Mouse (Mus musculus) lung, adult 10 weeks (tissue): Measurements from ENCODE around the gene Rab39. TPM values are rescaled to one million over a fixed set of nuclear protein-coding genes. Genes with fewer than 3 reads are reported as not detected.

Experiments
- polyA plus RNA-seq: library from polyadenylated mRNA; stranded (reverse); fragments of 350-450 nt; fragmentation: Illumina TruSeq; extraction: RNeasy Lipid Tissue Mini Kit (QIAGEN cat#74804); gene quantifications from one replicate; pipeline ENCODE4 v1.2.3, GENCODE M21; 2014; ENCODE audit warnings: low read depth, low replicate concordance; ENCODE audit not compliant: insufficient read depth

Rab39 gene
- 0.79 TPM for polyA plus RNA-seq

DNA sequence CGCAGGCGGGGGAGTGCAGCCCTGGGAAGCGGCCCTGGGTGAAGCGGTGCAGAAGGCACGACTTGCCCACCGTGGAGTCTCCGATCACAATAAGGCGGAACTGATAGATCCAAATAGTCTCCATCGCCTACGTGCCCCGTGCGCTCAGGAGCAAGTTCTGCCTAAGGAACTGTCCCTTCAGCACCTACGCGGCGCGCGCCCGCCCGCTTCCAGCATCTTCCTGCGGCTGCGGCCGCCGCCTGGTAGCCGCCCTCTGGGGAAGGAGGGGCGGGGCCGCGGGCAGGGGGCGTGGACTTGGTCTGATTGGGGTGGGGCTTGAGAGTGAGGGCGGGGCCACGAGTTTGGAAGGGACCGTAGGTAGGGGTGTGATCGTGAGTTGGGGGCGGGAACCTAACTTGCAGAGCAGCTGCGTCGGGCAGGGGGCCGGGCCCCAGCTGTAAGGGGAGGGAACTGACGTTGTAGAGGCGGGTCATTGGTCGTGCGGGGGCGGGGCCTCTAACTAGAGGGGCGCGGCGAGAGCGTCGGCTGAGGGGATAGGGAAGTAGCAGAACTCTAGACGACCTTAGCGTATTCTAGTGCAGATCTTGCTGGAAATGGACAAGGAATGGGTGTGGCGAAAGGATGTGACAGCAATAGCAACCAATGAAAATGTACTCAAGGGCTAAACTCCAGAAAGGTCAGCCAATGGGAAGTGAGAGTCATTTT is at the start of gene Rab39:
Gene Rab39 (minus strand): TSS at position 241 of the 705 bp plus-strand sequence.

DNA sequence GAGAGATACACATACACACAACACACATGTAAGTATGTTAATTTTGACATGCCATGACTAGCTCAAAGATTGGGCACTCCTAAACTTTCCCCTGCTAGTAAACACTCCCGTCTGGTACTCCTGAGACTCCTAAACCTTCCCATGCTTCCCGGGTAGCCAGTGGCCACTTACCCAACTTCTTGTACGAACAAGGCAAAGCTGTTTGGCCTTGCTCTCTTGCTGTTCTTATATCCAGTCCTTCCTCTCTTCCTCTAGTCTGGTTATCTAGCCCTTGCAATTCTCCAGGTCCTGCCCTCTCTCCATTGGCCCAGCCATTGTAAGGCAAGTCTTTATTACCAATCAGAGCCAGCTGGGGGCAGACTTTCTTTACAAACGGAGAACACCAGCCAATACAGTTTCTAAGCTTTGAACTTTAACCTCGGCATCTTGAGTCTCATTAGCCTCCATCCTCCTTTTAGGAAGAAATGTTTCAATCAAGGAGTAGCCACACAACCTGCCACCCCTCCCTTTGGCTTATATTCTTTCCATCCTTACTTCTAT is 36.3 kb downstream of the Rab39 start, which contains the start of gene Cul5:
Gene Cul5 (minus strand): TSS at position 335 of the 540 bp plus-strand sequence.

Other genes with a start within 250 kb of the Rab39 start
- 1.4 TPM for gene Atm, start 169.5 kb downstream of the Rab39 start, polyA plus RNA-seq
- 2.8 TPM for gene Npat, start 169.2 kb downstream of the Rab39 start, polyA plus RNA-seq
- 67.8 TPM for gene Acat1, start 95.8 kb downstream of the Rab39 start, polyA plus RNA-seq
- gene Cul5, start 36.2 kb downstream of the Rab39 start, polyA plus RNA-seq, result 7.2 TPM
- gene Slc35f2, start 65.3 kb upstream of the Rab39 start, polyA plus RNA-seq, result 0.09 TPM
- 41.8 TPM for gene Sln, start 143.9 kb upstream of the Rab39 start, polyA plus RNA-seq